Mouse (Mus musculus) kidney, adult 2 months (tissue): ENCODE results near the gene Nfasc.

Experiments
- CTCF ChIP-seq: fragments of 200-500 bp; conservative IDR thresholded peaks from 2 replicates; pipeline ENCODE4 v1.5.1; 2011; ENCODE audit warnings: low read depth, mild to moderate bottlenecking, control low read depth, low read length, moderate library complexity, mixed read lengths; ENCODE audit not compliant: insufficient read depth, insufficient read length
- POLR2A ChIP-seq: fragments of 200-500 bp; IDR thresholded peaks from one replicate; pipeline ENCODE4 v1.6.1; 2011; ENCODE audit warnings: low read depth, low read length, control low read depth

DNA sequence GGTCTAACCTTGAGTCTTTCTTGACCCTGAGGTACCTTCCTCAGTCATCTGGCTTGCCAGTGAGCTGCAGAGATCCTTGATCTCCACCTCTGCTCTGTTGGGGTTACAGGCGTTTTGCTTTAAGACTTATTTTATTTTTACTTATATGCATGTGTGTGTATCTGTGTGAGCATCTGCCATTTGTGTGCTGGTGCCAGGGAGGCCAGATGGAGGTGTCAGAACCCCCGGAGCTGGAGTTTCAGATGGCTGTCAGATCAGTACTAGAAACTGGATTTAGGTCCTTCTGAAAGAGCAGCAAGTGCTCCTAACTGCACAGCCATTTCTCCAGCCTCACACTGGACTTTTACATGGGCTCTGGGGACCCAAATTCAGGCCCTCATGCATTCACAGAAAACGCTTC lies 28.0 kb upstream of the Nfasc start:
- no peak for TF ChIP-seq POLR2A
- no peak for TF ChIP-seq CTCF
